ENCODE assay signal across 9 mouse cellular contexts in the genomic region with DNA sequence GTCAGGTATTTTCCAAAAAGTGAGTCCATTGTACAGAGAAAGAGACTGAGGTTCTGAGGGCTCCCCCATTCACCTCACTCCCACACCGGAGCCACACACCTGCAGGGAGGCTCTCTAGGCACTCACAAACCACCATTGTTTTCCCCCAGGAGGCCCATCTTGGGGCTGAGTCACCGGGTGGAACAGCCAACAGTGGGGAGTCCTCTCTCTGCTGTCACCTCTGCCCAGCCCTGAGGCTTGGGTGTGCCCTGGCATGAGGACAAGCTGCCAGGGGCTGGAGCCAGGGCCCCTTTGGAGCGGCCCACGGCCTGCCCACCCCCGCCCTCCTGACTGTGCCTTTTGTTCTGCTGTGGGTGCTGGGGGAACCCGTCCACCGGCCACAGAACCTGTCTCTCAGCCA. TPM values are rescaled to one million over a fixed set of nuclear protein-coding genes. Genes with fewer than 3 reads are reported as not detected.
DNase-seq lines count a peak whose midpoint lies in the region; ATAC-seq and TF ChIP-seq lines count a peak whose summit lies in the region.
"Had no signal": no experiment of that assay in that cellular context is flagged by ENCODE, and none has a peak within 500 bp of the region (broad histone marks: within the 10 kb centered on the region; RNA-seq: fewer than 3 reads in every experiment).

No protein-coding gene starts in this region.

- H3K9me3 ChIP-seq in heart, embryonic 11.5 days (replicated peaks; ENCODE audit: control insufficient read depth, low read length), result no peaks in the 10 kb centered on the region
- H3K9me3 ChIP-seq in intestine, postnatal 0 days (ENCODE audit: control insufficient read depth), result no peaks in the 10 kb centered on the region
- no peaks in the 10 kb centered on the region for H3K9me3 ChIP-seq in stomach, embryonic 16.5 days (replicated peaks; ENCODE audit: control insufficient read depth, low read length)
- no peaks in the 10 kb centered on the region for H3K9me3 ChIP-seq in midbrain, embryonic 11.5 days (ENCODE audit: control insufficient read depth, low read length)
- H3K9me3 ChIP-seq: forebrain, embryonic 15.5 days had no signal

- H3K27ac ChIP-seq in heart, embryonic 11.5 days (ENCODE audit: low read depth, low read length), result peak overlapping the region; percentile 60
- peak overlapping the region; percentile 83 for H3K27ac ChIP-seq in intestine, postnatal 0 days (ENCODE audit: low read depth, low read length)
- peak overlapping the region; percentile 95 for H3K27ac ChIP-seq in stomach, embryonic 16.5 days (ENCODE audit: low read length)
- H3K27ac ChIP-seq in midbrain, embryonic 11.5 days (ENCODE audit: low read depth, low read length), result no peak overlapping the region
- H3K27ac ChIP-seq: forebrain, embryonic 15.5 days had no signal

- H3K4me3 ChIP-seq in heart, embryonic 11.5 days (ENCODE audit: low read depth, low read length), result no peak overlapping the region
- H3K4me3 ChIP-seq in intestine, postnatal 0 days (ENCODE audit: low read depth, low read length), result no peak overlapping the region
- H3K4me3 ChIP-seq in stomach, embryonic 16.5 days (replicated peaks; ENCODE audit: low read length), result no peak overlapping the region
- no peak overlapping the region for H3K4me3 ChIP-seq in midbrain, embryonic 11.5 days (ENCODE audit: low read depth, low read length)
- H3K4me3 ChIP-seq: forebrain, embryonic 15.5 days had no signal

- peak; percentile 33; the same call in 1 of the 2 replicates for ATAC-seq in heart, embryonic 11.5 days (replicated peaks; ENCODE audit: insufficient number of reproducible peaks, low FRiP score, low TSS enrichment)
- ATAC-seq in intestine, postnatal 0 days, result peak; percentile 68
- peak; percentile 56 for ATAC-seq in stomach, embryonic 16.5 days (ENCODE audit: insufficient read depth, low FRiP score)
- no peak for ATAC-seq in midbrain, embryonic 11.5 days (ENCODE audit: low FRiP score)
- ATAC-seq: forebrain, embryonic 15.5 days had no signal

- H3K27me3 ChIP-seq in heart, embryonic 11.5 days (ENCODE audit: control insufficient read depth, insufficient read depth, low read length), result peaks cover 4% of the 10 kb centered on the region
- H3K27me3 ChIP-seq in intestine, postnatal 0 days (replicated peaks; ENCODE audit: control insufficient read depth, insufficient read depth, low read length), result no peaks in the 10 kb centered on the region
- H3K27me3 ChIP-seq in stomach, embryonic 16.5 days (ENCODE audit: control insufficient read depth, insufficient read depth, low read length), result no peaks in the 10 kb centered on the region
- no peaks in the 10 kb centered on the region for H3K27me3 ChIP-seq in midbrain, embryonic 11.5 days (ENCODE audit: control insufficient read depth, insufficient read depth, low read length)
- H3K27me3 ChIP-seq: forebrain, embryonic 15.5 days had no signal

- DNase-seq in heart, postnatal 4 days, result no peak
- DNase-seq in thymus, postnatal 0 days (ENCODE audit: low spot score), result peak; percentile 44
- no peak for DNase-seq in thymus, postnatal 14 days
- no peak for DNase-seq in midbrain, embryonic 11.5 days (ENCODE audit: low spot score, missing footprints)
- DNase-seq in frontal cortex, postnatal 10 days (ENCODE audit: low spot score in 2 of 2), result no peak

- H3K36me3 ChIP-seq in heart, embryonic 11.5 days (ENCODE audit: control insufficient read depth, insufficient read depth, low read length), result no peaks in the 10 kb centered on the region
- no peaks in the 10 kb centered on the region for H3K36me3 ChIP-seq in intestine, postnatal 0 days (ENCODE audit: control insufficient read depth, insufficient read depth)
- H3K36me3 ChIP-seq in stomach, embryonic 16.5 days (ENCODE audit: control insufficient read depth, insufficient read depth, low read length), result no peaks in the 10 kb centered on the region
- H3K36me3 ChIP-seq in midbrain, embryonic 11.5 days (ENCODE audit: control insufficient read depth, insufficient read depth, low read length), result no peaks in the 10 kb centered on the region; the same call in 1 of the 2 replicates
- H3K36me3 ChIP-seq: forebrain, embryonic 15.5 days had no signal

- WGBS in heart, embryonic 11.5 days (ENCODE audit: insufficient replicate concordance), result 44% methylated on average over 7 of the region's 7 CpGs
- WGBS in intestine, postnatal 0 days, result 30% methylated on average over 7 of the region's 7 CpGs
- WGBS in stomach, embryonic 16.5 days, result 40% methylated on average over 7 of the region's 7 CpGs
- 33% methylated on average over 7 of the region's 7 CpGs for WGBS in midbrain, embryonic 11.5 days

- H3K4me2 ChIP-seq in heart, embryonic 11.5 days, result peak overlapping the region; percentile 40
- peak overlapping the region; percentile 40 for H3K4me2 ChIP-seq in intestine, postnatal 0 days (replicated peaks; ENCODE audit: low read depth)
- H3K4me2 ChIP-seq in stomach, embryonic 16.5 days (ENCODE audit: low read depth, low read length), result peak overlapping the region; percentile 47
- H3K4me2 ChIP-seq in midbrain, embryonic 11.5 days, result no peak overlapping the region
- H3K4me2 ChIP-seq: forebrain, embryonic 15.5 days had no signal

- TF ChIP-seq CTCF in intestine, postnatal 0 days (IDR thresholded peaks at IDR 0.05; ENCODE audit: low read depth), result no peak

- peaks cover 14% of the 10 kb centered on the region; the same call in 1 of the 2 replicates for H3K4me1 ChIP-seq in heart, embryonic 11.5 days (ENCODE audit: control insufficient read depth, insufficient read depth, low read length)
- H3K4me1 ChIP-seq in intestine, postnatal 0 days (replicated peaks; ENCODE audit: control insufficient read depth, insufficient read depth, low read length), result peaks cover 18% of the 10 kb centered on the region
- peaks cover 37% of the 10 kb centered on the region for H3K4me1 ChIP-seq in stomach, embryonic 16.5 days (ENCODE audit: control insufficient read depth, insufficient read depth, low read length)
- peaks cover 15% of the 10 kb centered on the region for H3K4me1 ChIP-seq in midbrain, embryonic 11.5 days (ENCODE audit: control insufficient read depth, insufficient read depth, low read length)

- peak overlapping the region; percentile 16; the same call in 1 of the 2 replicates for H3K9ac ChIP-seq in heart, embryonic 11.5 days (ENCODE audit: low read depth, low read length)
- no peak overlapping the region for H3K9ac ChIP-seq in intestine, postnatal 0 days (ENCODE audit: low read depth, low read length)
- H3K9ac ChIP-seq in stomach, embryonic 16.5 days (ENCODE audit: low read length), result peak overlapping the region; percentile 60
- H3K9ac ChIP-seq in midbrain, embryonic 11.5 days (ENCODE audit: low read length), result no peak overlapping the region
- H3K9ac ChIP-seq: forebrain, embryonic 15.5 days had no signal

RNA-seq across cellular contexts. Expression of a gene that starts 2.3 kb away (rescaled TPM):
- polyA plus RNA-seq in heart, embryonic 11.5 days (2014; fragmentation: Nextera tagmentation; extraction: Ambion mirVana), result 66.1 and 69.8 TPM in 2 replicates
- 10 to 100 TPM; 58.6 to 60.1 TPM for total RNA-seq in heart, postnatal 4 days (2021)
- 89.7 and 96.8 TPM in 2 replicates for polyA plus RNA-seq in thymus, postnatal 0 days (2015; fragmentation: Nextera tagmentation; extraction: Ambion mirVana)
- polyA plus RNA-seq in intestine, postnatal 0 days (2015; fragmentation: Nextera tagmentation; extraction: Ambion mirVana), result 34.1 and 34.5 TPM in 2 replicates
- 46.1 and 57.9 TPM in 2 replicates for polyA plus RNA-seq in stomach, embryonic 16.5 days (2015; fragmentation: Nextera tagmentation; extraction: Ambion mirVana)
- 135 and 154 TPM in 2 replicates for polyA plus RNA-seq in midbrain, embryonic 11.5 days (2014; fragmentation: Nextera tagmentation; extraction: Ambion mirVana)

RNA-seq across cellular contexts. Expression of a gene that starts 29.1 kb away (rescaled TPM):
- 1,161 and 1,177 TPM in 2 replicates for polyA plus RNA-seq in heart, embryonic 11.5 days (2014; fragmentation: Nextera tagmentation; extraction: Ambion mirVana)
- total RNA-seq in heart, postnatal 4 days (2021), result 1,000 to 10,000 TPM; 1,257 to 1,372 TPM
- 635 and 689 TPM in 2 replicates for polyA plus RNA-seq in thymus, postnatal 0 days (2015; fragmentation: Nextera tagmentation; extraction: Ambion mirVana)
- 1,032 and 1,082 TPM in 2 replicates for polyA plus RNA-seq in intestine, postnatal 0 days (2015; fragmentation: Nextera tagmentation; extraction: Ambion mirVana)
- 669 and 707 TPM in 2 replicates for polyA plus RNA-seq in stomach, embryonic 16.5 days (2015; fragmentation: Nextera tagmentation; extraction: Ambion mirVana)
- 404 and 476 TPM in 2 replicates for polyA plus RNA-seq in midbrain, embryonic 11.5 days (2014; fragmentation: Nextera tagmentation; extraction: Ambion mirVana)

RNA-seq across cellular contexts. Expression of a gene that starts 36.4 kb away (rescaled TPM):
- 151 and 171 TPM in 2 replicates for polyA plus RNA-seq in heart, embryonic 11.5 days (2014; fragmentation: Nextera tagmentation; extraction: Ambion mirVana)
- 100 to 1,000 TPM; 137 to 140 TPM for total RNA-seq in heart, postnatal 4 days (2021)
- polyA plus RNA-seq in thymus, postnatal 0 days (2015; fragmentation: Nextera tagmentation; extraction: Ambion mirVana), result 151 and 166 TPM in 2 replicates
- 48.0 and 51.0 TPM in 2 replicates for polyA plus RNA-seq in intestine, postnatal 0 days (2015; fragmentation: Nextera tagmentation; extraction: Ambion mirVana)
- polyA plus RNA-seq in stomach, embryonic 16.5 days (2015; fragmentation: Nextera tagmentation; extraction: Ambion mirVana), result 131 and 139 TPM in 2 replicates
- polyA plus RNA-seq in midbrain, embryonic 11.5 days (2014; fragmentation: Nextera tagmentation; extraction: Ambion mirVana), result 222 and 252 TPM in 2 replicates

RNA-seq across cellular contexts. Expression of a gene that starts 48.3 kb away (rescaled TPM):
- polyA plus RNA-seq in heart, embryonic 11.5 days (2014; fragmentation: Nextera tagmentation; extraction: Ambion mirVana), result 4.0 and 6.4 TPM in 2 replicates
- total RNA-seq in heart, postnatal 4 days (2021), result 10 to 100 TPM; 20.2 to 22.2 TPM
- polyA plus RNA-seq in thymus, postnatal 0 days (2015; fragmentation: Nextera tagmentation; extraction: Ambion mirVana), result 3.2 and 4.7 TPM in 2 replicates
- polyA plus RNA-seq in intestine, postnatal 0 days (2015; fragmentation: Nextera tagmentation; extraction: Ambion mirVana), result 3.2 and 4.2 TPM in 2 replicates
- 3.0 and 4.1 TPM in 2 replicates for polyA plus RNA-seq in stomach, embryonic 16.5 days (2015; fragmentation: Nextera tagmentation; extraction: Ambion mirVana)
- polyA plus RNA-seq in midbrain, embryonic 11.5 days (2014; fragmentation: Nextera tagmentation; extraction: Ambion mirVana), result 11.8 and 12.4 TPM in 2 replicates

RNA-seq across cellular contexts. Expression of a gene that starts 58.9 kb away (rescaled TPM):
- 0.04 TPM in 1 of 2 replicates, not detected in the other for polyA plus RNA-seq in heart, embryonic 11.5 days (2014; fragmentation: Nextera tagmentation; extraction: Ambion mirVana)
- total RNA-seq in heart, postnatal 4 days (2021), result under 1 TPM in 1 of 2 experiments, not detected in 1; 0.05 TPM
- not detected in 2 replicates for polyA plus RNA-seq in thymus, postnatal 0 days (2015; fragmentation: Nextera tagmentation; extraction: Ambion mirVana)
- polyA plus RNA-seq in intestine, postnatal 0 days (2015; fragmentation: Nextera tagmentation; extraction: Ambion mirVana), result 0.05 and 0.09 TPM in 2 replicates
- polyA plus RNA-seq in stomach, embryonic 16.5 days (2015; fragmentation: Nextera tagmentation; extraction: Ambion mirVana), result 0.06 and 0.08 TPM in 2 replicates
- 2.7 and 2.8 TPM in 2 replicates for polyA plus RNA-seq in midbrain, embryonic 11.5 days (2014; fragmentation: Nextera tagmentation; extraction: Ambion mirVana)

Comparison
In these comparisons a context has a peak if more than half of its experiments do, and no peak if none do; other contexts are left out.
1. H3K9ac ChIP-seq: peak in heart, embryonic 11.5 days (single experiment) and stomach, embryonic 16.5 days (single experiment); none in intestine, postnatal 0 days (single experiment) and midbrain, embryonic 11.5 days (single experiment).